Mouse (Mus musculus) lung, postnatal 0 days (tissue): ENCODE results near the gene Pde4c. TPM values are rescaled to one million over a fixed set of nuclear protein-coding genes. Genes with fewer than 3 reads are reported as not detected.
A peak's percentile ranks its signal among the peaks of the same experiment; 100 is the strongest.

Experiments
- ATAC-seq: fragments of 200-750 bp; cut with Nextera tagmentation; 2 replicates; pipeline ENCODE4 v1.8.0; 2017; ENCODE audit warnings: moderate library complexity
- DNase-seq: peaks from one replicate; pipeline ENCODE4 v3.0.0-alpha.2; 2016; ENCODE audit warnings: low spot score
- H3K27ac ChIP-seq: fragments of 300-500 bp; sonication (generic); 2 replicates; pipeline ENCODE4 v1.5.1; 2014; ENCODE audit warnings: antibody characterized with exemption, mild to moderate bottlenecking, low read length, mixed read lengths
- H3K27me3 ChIP-seq: fragments of 300-500 bp; sonication (generic); replicated peaks from 2 replicates; pipeline ENCODE4 v1.6.1; 2014; ENCODE audit warnings: low read length, mixed read lengths; ENCODE audit not compliant: insufficient read depth
- H3K36me3 ChIP-seq: fragments of 300-500 bp; sonication (generic); 2 replicates; pipeline ENCODE4 v1.6.1; 2014; ENCODE audit warnings: low read length, mixed read lengths; ENCODE audit not compliant: insufficient read depth
- H3K4me1 ChIP-seq: fragments of 300-500 bp; sonication (generic); 2 replicates; pipeline ENCODE4 v1.6.1; 2014; ENCODE audit warnings: antibody characterized with exemption, low read depth, low read length, mixed read lengths; ENCODE audit not compliant: insufficient read depth
- H3K4me2 ChIP-seq: fragments of 300-500 bp; sonication (generic); replicated peaks from 2 replicates; pipeline ENCODE4 v1.6.1; 2014; ENCODE audit warnings: low read depth, mild to moderate bottlenecking, low read length, moderate library complexity, mixed read lengths
- H3K4me3 ChIP-seq: fragments of 300-500 bp; sonication (generic); 2 replicates; pipeline ENCODE4 v1.5.1; 2014; ENCODE audit warnings: low read depth, low read length
- H3K9ac ChIP-seq: fragments of 300-500 bp; sonication (generic); replicated peaks from 2 replicates; pipeline ENCODE4 v1.6.1; 2014; ENCODE audit warnings: low read depth, mild to moderate bottlenecking
- H3K9me3 ChIP-seq: fragments of 300-500 bp; sonication (generic); 2 replicates; pipeline ENCODE4 v1.6.1; 2016; ENCODE audit warnings: low read length, mixed read lengths
- CTCF ChIP-seq: IDR thresholded peaks from 2 replicates; pipeline ENCODE4 v1.5.1; 2016; ENCODE audit warnings: antibody characterized with exemption, mild to moderate bottlenecking
- EP300 ChIP-seq: IDR thresholded peaks from 2 replicates; pipeline ENCODE4 v1.6.1; 2016; ENCODE audit warnings: antibody characterized with exemption, mild to moderate bottlenecking, control low read depth
- WGBS: fragments of 180-500 bp; shearing (Covaris S2); extraction: QIAGEN DNeasy Blood & Tissue Kit; methylation state at CpG from one replicate; pipeline ENCODE4 v1.1.7; 2014; 5-methylcytosine and 5-hydroxymethylcytosine counted together
- polyA plus RNA-seq: library from polyadenylated mRNA; unstranded; fragments of >200 nt; fragmentation: Nextera tagmentation; extraction: Ambion mirVana; gene quantifications from 2 replicates; pipeline ENCODE4 v1.2.1, GENCODE M21; 2015

Pde4c gene
- polyA plus RNA-seq, 1 experiment from 2014 or later = 2.0 TPM

DNA sequence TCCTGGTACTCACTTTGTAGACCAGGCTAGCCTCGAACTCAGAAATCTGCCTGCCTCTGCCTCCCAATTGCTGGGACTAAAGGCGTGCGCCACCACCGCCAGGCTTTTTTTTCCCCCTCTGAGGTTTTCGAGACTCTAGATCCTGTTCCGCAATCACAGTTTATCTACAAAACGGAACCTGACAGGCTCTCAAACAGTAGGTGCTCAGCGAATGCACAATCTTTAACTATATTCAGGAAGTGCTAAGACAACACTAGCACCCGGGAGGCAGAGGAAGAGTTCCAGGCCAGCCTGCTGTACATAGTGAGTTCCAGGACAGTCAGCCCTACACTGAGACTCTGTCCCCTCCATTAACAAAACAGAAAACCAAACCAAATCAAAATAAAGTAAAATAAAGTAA lies 41.8 kb downstream of the Pde4c start:
- TF ChIP-seq EP300 (no peak), CTCF (no peak)
- Histone ChIP-seq H3K27me3 (no peaks in the 10 kb centered on the region), H3K36me3 (0 out of 2 replicates have a peak, but pooled peaks cover 6% of the 10 kb centered on the region), H3K4me2 (peak overlapping the region; percentile 52), H3K9me3 (no peaks in the 10 kb centered on the region), H3K4me3 (peak overlapping the region; percentile 23), H3K27ac (no peak overlapping the region), H3K4me1 (peaks cover 2% of the 10 kb centered on the region; the same call in 1 of the 2 replicates), H3K9ac (no peak overlapping the region)
- 59% methylated on average over 9 of the region's 9 CpGs for WGBS
- no peak for ATAC-seq
- peak; percentile 56 for DNase-seq

DNA sequence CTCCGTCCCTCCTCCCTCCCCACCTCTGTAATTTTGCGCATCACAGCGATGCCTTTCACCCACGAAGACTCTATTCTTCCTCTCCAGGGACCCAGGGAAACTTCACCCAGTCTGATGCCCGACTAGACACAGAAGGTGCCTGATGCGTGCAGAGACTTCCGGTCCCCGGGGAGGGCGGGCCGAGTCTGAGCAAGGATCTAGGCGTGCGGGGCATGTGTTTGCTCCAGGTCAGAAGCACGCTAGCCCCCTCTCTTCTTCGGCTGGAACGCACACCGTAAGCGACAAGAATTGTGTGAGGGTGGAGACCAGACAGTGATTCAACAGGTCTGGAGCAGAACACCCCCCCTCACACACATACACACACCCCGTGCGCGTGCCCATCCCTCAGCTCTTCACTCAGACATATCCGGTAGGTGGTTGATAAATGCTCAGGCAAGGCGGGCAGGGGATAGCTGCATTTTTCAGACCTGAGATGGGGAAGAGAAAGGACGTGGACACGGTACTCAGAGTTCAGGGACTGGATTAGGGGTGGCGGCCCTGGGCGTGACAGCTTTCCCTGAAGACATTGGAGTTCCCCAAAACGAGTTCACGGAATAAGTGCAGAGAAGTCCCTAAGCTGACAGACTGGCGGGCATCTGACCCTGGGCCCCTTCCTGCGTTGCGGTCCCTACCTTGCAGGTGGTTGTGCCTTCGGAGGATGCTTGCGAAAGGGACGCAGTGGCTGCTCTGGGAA lies 42.5 kb downstream of the Pde4c start:
- TF ChIP-seq CTCF (no peak), EP300 (no peak)
- no peaks in the 10 kb centered on the region for H3K27me3 ChIP-seq
- H3K4me2 ChIP-seq = peak overlapping the region; percentile 52
- H3K4me1 ChIP-seq = no peaks in the 10 kb centered on the region
- peaks cover 6% of the 10 kb centered on the region; the same call in 1 of the 2 replicates for H3K36me3 ChIP-seq
- ATAC-seq (no peak), DNase-seq (no peak)
- no peak overlapping the region for H3K27ac ChIP-seq
- no peak overlapping the region; the same call in 1 of the 2 replicates for H3K9ac ChIP-seq
- H3K9me3 ChIP-seq = no peaks in the 10 kb centered on the region
- 2% methylated on average over 34 of the region's 34 CpGs for WGBS
- peak overlapping the region; percentile 23 for H3K4me3 ChIP-seq

DNA sequence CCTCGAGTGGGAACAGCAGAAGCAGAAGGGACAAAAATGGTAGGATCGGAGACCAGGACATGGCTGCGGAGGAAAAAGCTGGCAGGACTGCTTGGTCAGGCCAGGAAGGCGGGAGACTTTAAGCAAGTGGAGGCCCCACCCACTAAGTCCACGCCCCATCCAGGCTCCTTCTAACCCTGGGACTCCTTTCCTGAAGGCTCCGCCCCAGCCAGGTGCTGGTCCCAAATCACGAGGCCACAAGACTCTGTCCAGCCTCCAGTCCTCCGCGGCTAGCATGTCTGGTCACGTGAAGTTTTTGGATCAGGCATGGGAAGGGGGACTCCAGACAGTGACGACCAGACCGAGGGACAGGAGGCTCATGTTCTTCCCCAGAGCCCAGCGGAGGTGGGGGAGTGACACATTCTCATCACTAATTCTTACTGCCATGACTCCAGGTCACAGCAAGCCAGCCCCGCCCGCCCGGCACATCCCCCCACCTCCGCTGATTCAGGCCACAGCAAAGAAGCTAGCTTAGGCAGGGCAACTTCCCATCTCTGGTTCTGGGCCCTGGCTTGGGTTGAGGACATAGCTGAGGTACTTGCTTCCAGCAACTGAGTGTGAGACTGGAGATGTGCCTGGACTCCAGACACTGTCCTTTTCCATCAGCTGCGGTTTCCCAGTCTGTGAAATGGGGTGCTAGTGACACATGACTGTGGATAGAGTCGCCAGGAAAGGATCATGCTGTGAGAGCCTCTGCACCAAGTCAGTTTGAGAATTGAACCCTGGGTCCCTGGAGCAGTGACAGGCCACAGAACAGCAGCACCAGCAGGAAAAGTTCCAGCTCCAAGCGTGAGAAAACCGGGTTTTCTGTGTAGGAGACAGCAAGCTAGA lies 43.3 kb downstream of the Pde4c start:
- WGBS = 7% methylated on average over 20 of the region's 21 CpGs
- peak; percentile 83 for ATAC-seq
- H3K27ac ChIP-seq = 0 out of 2 replicates have a peak overlapping the region, but pooled peaks have one; percentile 0

DNA sequence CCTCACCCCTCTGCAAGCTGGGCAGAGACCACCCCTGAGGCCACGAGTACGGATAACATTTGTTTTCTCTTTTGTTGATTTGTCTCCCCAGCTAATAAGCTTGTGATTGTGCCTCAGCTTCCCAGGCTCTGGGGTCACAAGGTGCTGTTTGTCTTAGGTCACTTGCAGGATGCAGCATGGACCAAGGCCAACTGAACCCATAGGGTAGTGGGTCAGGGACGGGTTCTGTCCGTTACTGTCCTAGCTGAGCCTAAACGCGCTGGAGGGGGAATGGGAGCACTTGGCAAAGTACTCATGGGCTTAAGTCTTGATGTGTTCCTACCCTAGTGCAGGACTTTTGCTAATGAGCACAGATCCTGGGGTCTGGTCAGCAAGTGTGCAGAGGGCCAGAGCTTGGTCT lies 44.0 kb downstream of the Pde4c start:
- no peaks in the 10 kb centered on the region for H3K9me3 ChIP-seq
- H3K4me2 ChIP-seq = no peak overlapping the region
- H3K4me3 ChIP-seq = no peak overlapping the region
- H3K9ac ChIP-seq = no peak overlapping the region
- no peaks in the 10 kb centered on the region for H3K27me3 ChIP-seq
- ATAC-seq (no peak), DNase-seq (no peak)
- no peaks in the 10 kb centered on the region for H3K4me1 ChIP-seq
- WGBS = 77% methylated on average over 6 of the region's 6 CpGs
- H3K36me3 ChIP-seq = peaks cover 6% of the 10 kb centered on the region; the same call in 1 of the 2 replicates
- TF ChIP-seq EP300 (no peak), CTCF (no peak)
- H3K27ac ChIP-seq = no peak overlapping the region

More for the DNA sequence above, 43.3 kb downstream of the Pde4c start:
- Histone ChIP-seq H3K9ac (no peak overlapping the region; the same call in 1 of the 2 replicates), H3K36me3 (peaks cover 6% of the 10 kb centered on the region; the same call in 1 of the 2 replicates), H3K4me3 (peak overlapping the region; percentile 23), H3K27me3 (no peaks in the 10 kb centered on the region), H3K9me3 (no peaks in the 10 kb centered on the region), H3K4me1 (no peaks in the 10 kb centered on the region), H3K4me2 (peak overlapping the region; percentile 52)
- no peak for TF ChIP-seq CTCF
- no peak for TF ChIP-seq EP300
- DNase-seq = peak; percentile 94

DNA sequence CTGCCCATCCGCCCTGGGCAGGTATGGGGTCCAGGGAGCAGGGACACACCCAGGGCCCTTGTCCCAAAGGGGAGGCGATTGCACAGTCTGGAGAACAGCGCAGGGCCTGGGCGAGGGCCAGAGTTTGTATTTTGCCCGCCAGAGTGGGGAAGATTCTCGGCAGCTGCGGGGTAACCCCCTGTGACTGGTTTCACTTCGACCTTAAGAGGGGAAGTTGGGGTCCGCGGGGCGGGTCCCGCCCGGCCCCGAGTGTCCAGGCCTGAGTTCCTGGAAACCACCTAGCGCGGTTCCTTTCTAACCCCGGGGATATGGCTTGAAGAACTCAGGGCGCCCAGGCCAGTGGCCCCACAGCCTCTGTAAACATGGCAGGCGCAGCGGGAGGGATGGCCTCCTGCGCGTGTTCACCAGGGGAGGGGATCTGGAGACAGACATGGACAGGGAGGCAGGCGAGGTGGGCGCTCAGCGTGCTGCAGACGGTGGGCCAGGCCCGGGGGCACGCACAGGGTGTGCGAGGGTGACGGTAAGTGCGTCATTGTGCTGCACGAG lies 44.8 kb downstream of the Pde4c start:
- Histone ChIP-seq H3K9me3 (no peaks in the 10 kb centered on the region), H3K4me2 (no peak overlapping the region), H3K4me1 (no peaks in the 10 kb centered on the region; the same call in 1 of the 2 replicates), H3K36me3 (peaks cover 6% of the 10 kb centered on the region; the same call in 1 of the 2 replicates), H3K27me3 (no peaks in the 10 kb centered on the region), H3K9ac (no peak overlapping the region), H3K4me3 (no peak overlapping the region), H3K27ac (no peak overlapping the region)
- no peak for TF ChIP-seq CTCF
- no peak for TF ChIP-seq EP300
- WGBS = 84% methylated on average over 31 of the region's 32 CpGs
- ATAC-seq (no peak), DNase-seq (no peak)

DNA sequence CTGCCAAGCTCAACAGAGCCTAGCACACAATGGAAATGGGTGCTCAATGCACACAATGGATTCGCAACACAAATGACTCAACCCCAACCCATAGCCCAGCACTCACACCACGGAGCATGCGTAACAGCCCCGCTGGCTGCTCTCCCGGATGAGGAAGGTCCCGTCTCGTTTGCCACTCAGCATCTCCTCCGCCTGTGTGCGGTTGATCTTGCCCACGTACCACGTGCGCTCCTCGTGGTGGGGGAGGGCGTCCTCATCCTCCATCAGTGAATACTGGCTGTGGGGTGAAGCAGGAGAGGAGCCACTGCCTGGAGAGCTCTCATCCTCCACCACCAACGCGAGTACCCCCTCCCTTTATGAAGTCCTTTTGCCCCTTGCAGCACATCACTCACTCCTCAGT lies 45.4 kb downstream of the Pde4c start:
- H3K27me3 ChIP-seq = no peaks in the 10 kb centered on the region
- no peaks in the 10 kb centered on the region; the same call in 1 of the 2 replicates for H3K4me1 ChIP-seq
- ATAC-seq (no peak), DNase-seq (no peak)
- H3K36me3 ChIP-seq = peaks cover 6% of the 10 kb centered on the region; the same call in 1 of the 2 replicates
- no peak overlapping the region for H3K9ac ChIP-seq
- H3K27ac ChIP-seq = no peak overlapping the region
- 77% methylated on average over 16 of the region's 16 CpGs for WGBS
- H3K4me3 ChIP-seq = no peak overlapping the region
- no peak for TF ChIP-seq CTCF
- H3K4me2 ChIP-seq = no peak overlapping the region
- no peaks in the 10 kb centered on the region for H3K9me3 ChIP-seq
